Mouse (Mus musculus) E14TG2a.4 (cell line): Measurements from ENCODE around the gene B3gnt3.

Experiments used
- CTCF ChIP-seq: conservative IDR thresholded peaks from 2 replicates; pipeline ENCODE4 v1.5.1; 2014; ENCODE audit warnings: low read length
- NANOG ChIP-seq: IDR thresholded peaks from 2 replicates; pipeline ENCODE4 v1.6.1; 2014; ENCODE audit warnings: borderline replicate concordance, low read length, mixed read lengths

DNA sequence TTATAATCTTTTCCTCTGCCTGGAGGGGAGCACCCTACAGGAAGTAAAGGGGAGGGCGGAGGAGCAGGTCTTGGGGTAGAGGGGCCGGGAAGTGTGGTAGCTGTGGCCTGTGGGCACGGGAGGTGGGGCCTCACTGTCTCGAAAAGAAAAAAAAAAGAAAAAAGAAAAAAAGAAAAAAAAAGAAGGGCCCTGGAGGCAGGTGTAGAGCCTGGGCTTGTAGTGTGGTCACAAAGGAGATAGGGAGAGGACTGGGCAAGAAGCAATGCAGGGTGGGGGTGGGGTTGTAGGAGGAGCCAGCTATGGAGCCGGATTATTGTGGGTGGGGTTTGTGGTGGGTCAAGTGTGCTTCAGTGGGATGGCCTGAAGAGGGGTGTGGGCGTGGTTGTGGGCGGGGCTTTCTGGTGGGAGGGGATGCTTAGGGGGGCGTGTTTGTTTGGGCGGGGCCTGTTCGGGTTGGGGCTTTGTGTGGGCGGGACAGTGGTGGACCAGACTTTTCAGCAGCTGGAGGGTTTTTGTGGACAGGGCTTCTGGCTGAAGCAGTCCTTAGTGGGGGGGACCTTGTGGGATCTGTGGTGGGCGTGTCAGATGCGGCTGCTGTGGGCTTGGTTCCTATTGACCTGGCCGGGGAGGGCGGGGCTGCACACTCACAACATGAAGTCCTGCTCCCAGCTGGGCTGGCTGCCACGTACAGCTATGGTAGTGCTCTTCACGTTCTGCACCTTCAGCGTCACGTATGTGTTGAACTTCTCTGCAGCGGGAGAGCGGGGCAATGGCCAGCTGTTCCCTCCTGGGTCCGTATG is 36.1 kb downstream of the B3gnt3 start:
- TF ChIP-seq CTCF = no peak
- TF ChIP-seq NANOG = no peak
